Mouse (Mus musculus): Measurements from ENCODE around the gene Zfyve28. TPM values are rescaled to one million over a fixed set of nuclear protein-coding genes. Genes with fewer than 3 reads are reported as not detected.

Zfyve28 gene
- total RNA-seq, 2 experiments from 2014 or later, result 0.36 to 0.60 TPM

- intact Hi-C loops (cut with DNase I), result no loop called here
- no peak for DNase-seq (ENCODE audit: low spot score)
Observed at GRCm38 (mm10) chr5:34287001-34287837, 1.0 kb downstream of the Zfyve28 start.

- intact Hi-C loops (cut with DNase I), result no loop called here
- DNase-seq (ENCODE audit: low spot score), result no peak
Observed at GRCm38 (mm10) chr5:34286516-34286915, 1.7 kb downstream of the Zfyve28 start.

GRCm38 (mm10) chr5:34285285-34285684, 3.0 kb downstream of the Zfyve28 start:
- no peak for DNase-seq (ENCODE audit: low spot score)

GRCm38 (mm10) chr5:34284156-34284750, 4.0 kb downstream of the Zfyve28 start:
- intact Hi-C loops (cut with DNase I), result no loop called here
- no peak for DNase-seq (ENCODE audit: low spot score)

More at GRCm38 (mm10) chr5:34285285-34285684, 3.0 kb downstream of the Zfyve28 start:
- intact Hi-C loops (cut with DNase I), result no loop called here

GRCm38 (mm10) chr5:34283355-34283754, 4.9 kb downstream of the Zfyve28 start:
- intact Hi-C loops (cut with DNase I), result no loop called here

GRCm38 (mm10) chr5:34280976-34281375, 7.3 kb downstream of the Zfyve28 start:
- intact Hi-C loops (cut with DNase I), result no loop called here

More at GRCm38 (mm10) chr5:34283355-34283754, 4.9 kb downstream of the Zfyve28 start:
- no peak for DNase-seq (ENCODE audit: low spot score)

GRCm38 (mm10) chr5:34279214-34279613, 9.0 kb downstream of the Zfyve28 start:
- intact Hi-C loops (cut with DNase I), result no loop called here

More at GRCm38 (mm10) chr5:34280976-34281375, 7.3 kb downstream of the Zfyve28 start:
- DNase-seq (ENCODE audit: low spot score), result no peak

GRCm38 (mm10) chr5:34278058-34278457, 10.2 kb downstream of the Zfyve28 start:
- intact Hi-C loops (cut with DNase I), result no loop called here
- no peak for DNase-seq (ENCODE audit: low spot score)

More at GRCm38 (mm10) chr5:34279214-34279613, 9.0 kb downstream of the Zfyve28 start:
- DNase-seq (ENCODE audit: low spot score), result no peak

- DNase-seq (ENCODE audit: low spot score), result no peak
- intact Hi-C loops (cut with DNase I), result no loop called here
Observed at GRCm38 (mm10) chr5:34276746-34277145, 11.5 kb downstream of the Zfyve28 start.

- DNase-seq (ENCODE audit: low spot score), result peak; percentile 40
- intact Hi-C loops (cut with DNase I), result no loop called here
Observed at GRCm38 (mm10) chr5:34276191-34276590, 12.1 kb downstream of the Zfyve28 start.

GRCm38 (mm10) chr5:34274676-34275293, 13.5 kb downstream of the Zfyve28 start:
- intact Hi-C loops (cut with DNase I), result no loop called here
- no peak for DNase-seq (ENCODE audit: low spot score)

GRCm38 (mm10) chr5:34274268-34274667, 14.0 kb downstream of the Zfyve28 start:
- intact Hi-C loops (cut with DNase I), result no loop called here
- DNase-seq (ENCODE audit: low spot score), result no peak

GRCm38 (mm10) chr5:34273251-34273681, 15.0 kb downstream of the Zfyve28 start:
- DNase-seq (ENCODE audit: low spot score), result no peak
- intact Hi-C loops (cut with DNase I), result no loop called here

GRCm38 (mm10) chr5:34271743-34272142, 16.5 kb downstream of the Zfyve28 start:
- intact Hi-C loops (cut with DNase I), result no loop called here
- DNase-seq (ENCODE audit: low spot score), result no peak

- no peak for DNase-seq (ENCODE audit: low spot score)
- intact Hi-C loops (cut with DNase I), result no loop called here
Observed at GRCm38 (mm10) chr5:34269921-34270465, 18.3 kb downstream of the Zfyve28 start.

GRCm38 (mm10) chr5:34269197-34269920, 18.9 kb downstream of the Zfyve28 start:
- no peak for DNase-seq (ENCODE audit: low spot score)
- intact Hi-C loops (cut with DNase I), result no loop called here

GRCm38 (mm10) chr5:34266065-34266464, 22.2 kb downstream of the Zfyve28 start:
- intact Hi-C loops (cut with DNase I), result no loop called here
- no peak for DNase-seq (ENCODE audit: low spot score)

- intact Hi-C loops (cut with DNase I), result no loop called here
- DNase-seq (ENCODE audit: low spot score), result no peak
Observed at GRCm38 (mm10) chr5:34259172-34259816, 29.0 kb downstream of the Zfyve28 start.

GRCm38 (mm10) chr5:34255189-34255588, 33.1 kb downstream of the Zfyve28 start:
- intact Hi-C loops (cut with DNase I), result loop anchor here (2.0 kb wide), 1 partner anchor 46 kb away; no protein-coding TSS in a partner anchor
- no peak for DNase-seq (ENCODE audit: low spot score)

Measured in heart, postnatal 25 days (tissue).